ENCODE assay signal across 16 mouse cellular contexts in genomic region chrX:157202736-157203135, GRCm38 (mm10).
A peak's percentile ranks its signal among the peaks of the same experiment; 100 is the strongest.
DNase-seq lines count a peak whose midpoint lies in the region.
"Had no signal": no experiment of that assay in that cellular context is flagged by ENCODE, and none has a peak within 500 bp of the region (broad histone marks: within the 10 kb centered on the region; RNA-seq: fewer than 3 reads in every experiment).

No protein-coding gene starts in this region.

- peak; percentile 41 for DNase-seq in left cerebral cortex, postnatal 4 days
- DNase-seq in left cerebral cortex, adult 9 months (ENCODE audit: low spot score in 2 of 2): no peak
- DNase-seq in cerebellum, adult 11 months: peak; percentile 47
- DNase-seq in cerebellum, adult 9-10 months: peak; percentile 86
- peak; percentile 51 to 53 for DNase-seq in cerebellum, postnatal 36 days
- no peak for DNase-seq in kidney, postnatal 25 days
- no peak for DNase-seq in thymus, postnatal 4 days
- no peak for DNase-seq in heart, postnatal 4 days
- DNase-seq: gastrocnemius, postnatal 14 days; heart, postnatal 14 days; kidney, adult 9 months; kidney, postnatal 10 days; liver; lung, adult 2 months; lung, postnatal 10 days; right cerebral cortex, postnatal 25 days had no signal

- intact Hi-C loops in left cerebral cortex, postnatal 4 days (cut with DNase I): no loop called here

Comparison
In these comparisons a context has a peak if more than half of its experiments do, and no peak if none do; other contexts are left out.
1. DNase-seq: peak in left cerebral cortex, postnatal 4 days (single experiment), cerebellum, adult 11 months (single experiment), cerebellum, adult 9-10 months (single experiment) and cerebellum, postnatal 36 days (2 of 2); none in left cerebral cortex, adult 9 months (0 of 2), kidney, postnatal 25 days (0 of 2), thymus, postnatal 4 days (single experiment) and heart, postnatal 4 days (single experiment).